ENCODE assay signal across 19 mouse cellular contexts in the genomic region with DNA sequence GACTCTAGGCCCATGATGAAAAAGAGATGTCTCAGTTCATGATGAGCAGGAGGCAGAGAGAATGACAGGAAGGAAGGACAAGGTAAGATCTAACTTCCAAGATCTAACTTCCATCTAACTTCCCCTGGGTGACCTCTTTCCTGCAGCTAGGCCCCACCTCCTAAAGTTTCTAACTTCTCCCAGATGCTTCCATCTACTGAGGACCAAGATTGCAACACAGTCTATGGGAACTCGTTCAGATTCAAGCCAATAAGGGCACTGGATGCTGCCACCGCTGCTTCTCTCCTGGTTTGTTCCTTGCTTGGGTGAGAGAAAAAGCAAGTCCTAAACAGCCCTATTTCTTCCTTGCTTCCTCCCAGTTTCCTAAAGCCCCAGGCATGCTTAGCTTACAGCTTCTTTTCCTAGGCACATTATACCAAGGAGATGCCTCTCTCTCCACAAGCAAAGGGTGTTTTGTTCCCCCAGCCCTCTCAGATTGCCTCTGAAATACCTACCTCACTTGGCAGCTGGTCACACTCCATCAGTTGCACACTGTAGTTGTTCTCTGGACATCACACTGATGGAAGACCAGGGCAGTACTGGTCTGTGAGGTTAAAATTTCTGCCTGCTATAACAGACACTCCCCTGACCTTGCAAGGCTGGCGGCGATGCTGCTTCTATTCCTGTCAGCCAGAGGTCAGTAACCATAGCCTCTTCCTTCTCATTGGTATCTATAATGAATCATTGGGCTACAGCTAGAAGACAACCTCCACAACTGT. TPM values are rescaled to one million over a fixed set of nuclear protein-coding genes. Genes with fewer than 3 reads are reported as not detected.
A peak's percentile ranks its signal among the peaks of the same experiment; 100 is the strongest.
DNase-seq lines count a peak whose midpoint lies in the region; ATAC-seq lines count a peak whose summit lies in the region.
"Had no signal": no experiment of that assay in that cellular context is flagged by ENCODE, and none has a peak within 500 bp of the region (broad histone marks: within the 10 kb centered on the region; RNA-seq: fewer than 3 reads in every experiment).

No protein-coding gene starts in this region.

- H3K4me1 ChIP-seq in kidney, embryonic 15.5 days = no peaks in the 10 kb centered on the region
- H3K4me1 ChIP-seq in liver, embryonic 13.5 days (replicated peaks) = peaks cover 91% of the 10 kb centered on the region
- peaks cover 37% of the 10 kb centered on the region for H3K4me1 ChIP-seq in liver, embryonic 11.5 days (replicated peaks; ENCODE audit: control insufficient read depth, insufficient read depth, low read length)
- H3K4me1 ChIP-seq in liver, embryonic 16.5 days (ENCODE audit: control insufficient read depth, low read depth, low read length) = peaks cover 81% of the 10 kb centered on the region
- H3K4me1 ChIP-seq: forebrain, embryonic 12.5 days; hindbrain, embryonic 12.5 days had no signal

- no peaks in the 10 kb centered on the region for H3K9me3 ChIP-seq in kidney, embryonic 15.5 days (replicated peaks)
- no peaks in the 10 kb centered on the region for H3K9me3 ChIP-seq in liver, embryonic 13.5 days (replicated peaks)
- H3K9me3 ChIP-seq in liver, embryonic 11.5 days (ENCODE audit: control insufficient read depth, low read length) = no peaks in the 10 kb centered on the region
- no peaks in the 10 kb centered on the region for H3K9me3 ChIP-seq in liver, embryonic 16.5 days (replicated peaks; ENCODE audit: control insufficient read depth, low read length)
- H3K9me3 ChIP-seq: embryonic facial prominence, embryonic 13.5 days; forebrain, embryonic 12.5 days; heart, embryonic 13.5 days; hindbrain, embryonic 12.5 days had no signal

- no peak overlapping the region for H3K9ac ChIP-seq in kidney, embryonic 15.5 days
- H3K9ac ChIP-seq in liver, embryonic 13.5 days = peak overlapping the region; percentile 30; the same call in 1 of the 2 replicates
- no peak overlapping the region for H3K9ac ChIP-seq in liver, embryonic 11.5 days (ENCODE audit: low read depth, low read length)
- H3K9ac ChIP-seq in liver, embryonic 16.5 days (ENCODE audit: low read depth, low read length) = peak overlapping the region; percentile 17; the same call in 1 of the 2 replicates
- H3K9ac ChIP-seq: embryonic facial prominence, embryonic 13.5 days; forebrain, embryonic 12.5 days; heart, embryonic 13.5 days; hindbrain, embryonic 12.5 days had no signal

- H3K4me3 ChIP-seq in kidney, embryonic 15.5 days (replicated peaks) = no peak overlapping the region
- no peak overlapping the region for H3K4me3 ChIP-seq in liver, embryonic 13.5 days (replicated peaks)
- no peak overlapping the region for H3K4me3 ChIP-seq in liver, embryonic 11.5 days (ENCODE audit: low read depth, low read length)
- no peak overlapping the region for H3K4me3 ChIP-seq in liver, embryonic 16.5 days (ENCODE audit: low read depth, low read length)
- H3K4me3 ChIP-seq: embryonic facial prominence, embryonic 13.5 days; forebrain, embryonic 12.5 days; heart, embryonic 13.5 days; hindbrain, embryonic 12.5 days had no signal

- peak; percentile 53; the same call in 1 of the 2 replicates for ATAC-seq in kidney, embryonic 15.5 days (replicated peaks; ENCODE audit: low FRiP score)
- no peak for ATAC-seq in liver, embryonic 13.5 days (ENCODE audit: low read depth)
- ATAC-seq in liver, embryonic 11.5 days (replicated peaks; ENCODE audit: low FRiP score) = no peak
- no peak for ATAC-seq in liver, embryonic 16.5 days (ENCODE audit: low read depth)
- ATAC-seq: forebrain, embryonic 16.5 days had no signal

- no peaks in the 10 kb centered on the region for H3K27me3 ChIP-seq in kidney, embryonic 15.5 days
- no peaks in the 10 kb centered on the region for H3K27me3 ChIP-seq in liver, embryonic 13.5 days
- no peaks in the 10 kb centered on the region for H3K27me3 ChIP-seq in liver, embryonic 11.5 days (replicated peaks; ENCODE audit: control insufficient read depth, insufficient read depth, low read length)
- H3K27me3 ChIP-seq in liver, embryonic 16.5 days (ENCODE audit: control insufficient read depth, insufficient read depth, low read depth, low read length) = no peaks in the 10 kb centered on the region
- H3K27me3 ChIP-seq: embryonic facial prominence, embryonic 13.5 days; forebrain, embryonic 12.5 days; hindbrain, embryonic 12.5 days had no signal

- H3K36me3 ChIP-seq in kidney, embryonic 15.5 days = no peaks in the 10 kb centered on the region
- no peaks in the 10 kb centered on the region for H3K36me3 ChIP-seq in liver, embryonic 13.5 days
- H3K36me3 ChIP-seq in liver, embryonic 11.5 days (ENCODE audit: control insufficient read depth, insufficient read depth, low read length) = no peaks in the 10 kb centered on the region
- H3K36me3 ChIP-seq in liver, embryonic 16.5 days (ENCODE audit: control insufficient read depth, insufficient read depth) = no peaks in the 10 kb centered on the region
- H3K36me3 ChIP-seq: embryonic facial prominence, embryonic 13.5 days; forebrain, embryonic 12.5 days; heart, embryonic 13.5 days; hindbrain, embryonic 12.5 days had no signal

- 48% methylated on average over 4 of the region's 4 CpGs for WGBS in kidney, embryonic 15.5 days
- 74% methylated on average over 4 of the region's 4 CpGs for WGBS in liver, embryonic 13.5 days (ENCODE audit: insufficient replicate concordance)
- 69% methylated on average over 4 of the region's 4 CpGs for WGBS in liver, embryonic 11.5 days
- WGBS in liver, embryonic 16.5 days (ENCODE audit: insufficient replicate concordance) = 64% methylated on average over 4 of the region's 4 CpGs

- no peak for DNase-seq in kidney, postnatal 36 days
- no peak for DNase-seq in liver, embryonic 13.5 days
- no peak for DNase-seq in liver, embryonic 11.5 days (ENCODE audit: low spot score)
- peak; percentile 43 for DNase-seq in adipocyte (ENCODE audit: low spot score)
- DNase-seq in cerebellum, postnatal 25 days = no peak
- DNase-seq in layer of hippocampus, postnatal 14 days (ENCODE audit: low spot score in 2 of 2) = no peak
- DNase-seq: adrenal gland, postnatal 14 days; cerebellum, adult 11-12 months; cerebellum, adult 9-10 months; cerebellum, postnatal 36 days; gastrocnemius, postnatal 14 days; heart, postnatal 4 days had no signal

- no peak overlapping the region for H3K27ac ChIP-seq in kidney, embryonic 15.5 days
- peak overlapping the region; percentile 91 for H3K27ac ChIP-seq in liver, embryonic 13.5 days
- no peak overlapping the region for H3K27ac ChIP-seq in liver, embryonic 11.5 days (ENCODE audit: low read depth, low read length)
- H3K27ac ChIP-seq in liver, embryonic 16.5 days (ENCODE audit: low read length) = peak overlapping the region; percentile 83
- H3K27ac ChIP-seq: embryonic facial prominence, embryonic 13.5 days; forebrain, embryonic 12.5 days; heart, embryonic 13.5 days; hindbrain, embryonic 12.5 days had no signal

- H3K4me2 ChIP-seq in kidney, embryonic 15.5 days = no peak overlapping the region
- peak overlapping the region; percentile 36; the same call in 1 of the 2 replicates for H3K4me2 ChIP-seq in liver, embryonic 13.5 days
- no peak overlapping the region for H3K4me2 ChIP-seq in liver, embryonic 11.5 days
- H3K4me2 ChIP-seq in liver, embryonic 16.5 days (ENCODE audit: low read depth, low read length) = peak overlapping the region; percentile 31; the same call in 1 of the 2 replicates
- H3K4me2 ChIP-seq: embryonic facial prominence, embryonic 13.5 days; forebrain, embryonic 12.5 days; heart, embryonic 13.5 days; hindbrain, embryonic 12.5 days had no signal

RNA-seq across cellular contexts. Expression of a gene that starts 12.3 kb away (rescaled TPM):
- polyA plus RNA-seq in kidney, embryonic 15.5 days (2015; fragmentation: Nextera tagmentation; extraction: Ambion mirVana) = 13.7 and 14.7 TPM in 2 replicates
- polyA plus RNA-seq in liver, embryonic 13.5 days (2015; fragmentation: Nextera tagmentation; extraction: Ambion mirVana) = 20.1 and 20.2 TPM in 2 replicates
- polyA plus RNA-seq in liver, embryonic 11.5 days (2014; fragmentation: Nextera tagmentation; extraction: Ambion mirVana) = 12.6 and 17.2 TPM in 2 replicates
- 15.7 and 16.1 TPM in 2 replicates for polyA plus RNA-seq in liver, embryonic 16.5 days (2015; fragmentation: Nextera tagmentation; extraction: Ambion mirVana)
- total RNA-seq in layer of hippocampus, postnatal 14 days (2021) = 1 to 10 TPM; 3.1 to 3.3 TPM

RNA-seq across cellular contexts. Expression of a gene that starts 13.0 kb away (rescaled TPM):
- polyA plus RNA-seq in kidney, embryonic 15.5 days (2015; fragmentation: Nextera tagmentation; extraction: Ambion mirVana) = 18.0 and 21.6 TPM in 2 replicates
- polyA plus RNA-seq in liver, embryonic 13.5 days (2015; fragmentation: Nextera tagmentation; extraction: Ambion mirVana) = 2.1 and 2.2 TPM in 2 replicates
- polyA plus RNA-seq in liver, embryonic 11.5 days (2014; fragmentation: Nextera tagmentation; extraction: Ambion mirVana) = 5.0 and 6.2 TPM in 2 replicates
- polyA plus RNA-seq in liver, embryonic 16.5 days (2015; fragmentation: Nextera tagmentation; extraction: Ambion mirVana) = 1.9 and 2.1 TPM in 2 replicates
- total RNA-seq in layer of hippocampus, postnatal 14 days (2021) = 1 to 10 TPM; 2.3 to 3.8 TPM

RNA-seq across cellular contexts. Expression of a gene that starts 33.3 kb away (rescaled TPM):
- polyA plus RNA-seq in kidney, embryonic 15.5 days (2015; fragmentation: Nextera tagmentation; extraction: Ambion mirVana) = 196 and 221 TPM in 2 replicates
- 186 and 197 TPM in 2 replicates for polyA plus RNA-seq in liver, embryonic 13.5 days (2015; fragmentation: Nextera tagmentation; extraction: Ambion mirVana)
- 220 and 230 TPM in 2 replicates for polyA plus RNA-seq in liver, embryonic 11.5 days (2014; fragmentation: Nextera tagmentation; extraction: Ambion mirVana)
- 180 and 190 TPM in 2 replicates for polyA plus RNA-seq in liver, embryonic 16.5 days (2015; fragmentation: Nextera tagmentation; extraction: Ambion mirVana)
- total RNA-seq in layer of hippocampus, postnatal 14 days (2021) = 100 to 1,000 TPM; 108 to 116 TPM

RNA-seq across cellular contexts. Expression of a gene that starts 34.1 kb away (rescaled TPM):
- polyA plus RNA-seq in kidney, embryonic 15.5 days (2015; fragmentation: Nextera tagmentation; extraction: Ambion mirVana) = 83.9 and 87.5 TPM in 2 replicates
- 131 and 132 TPM in 2 replicates for polyA plus RNA-seq in liver, embryonic 13.5 days (2015; fragmentation: Nextera tagmentation; extraction: Ambion mirVana)
- polyA plus RNA-seq in liver, embryonic 11.5 days (2014; fragmentation: Nextera tagmentation; extraction: Ambion mirVana) = 102 and 103 TPM in 2 replicates
- 72.0 and 72.4 TPM in 2 replicates for polyA plus RNA-seq in liver, embryonic 16.5 days (2015; fragmentation: Nextera tagmentation; extraction: Ambion mirVana)
- total RNA-seq in layer of hippocampus, postnatal 14 days (2021) = 10 to 100 TPM; 55.7 to 60.1 TPM

RNA-seq across cellular contexts. Expression of a gene that starts 36.6 kb away (rescaled TPM):
- 3.1 and 4.0 TPM in 2 replicates for polyA plus RNA-seq in kidney, embryonic 15.5 days (2015; fragmentation: Nextera tagmentation; extraction: Ambion mirVana)
- 5.3 and 5.6 TPM in 2 replicates for polyA plus RNA-seq in liver, embryonic 13.5 days (2015; fragmentation: Nextera tagmentation; extraction: Ambion mirVana)
- polyA plus RNA-seq in liver, embryonic 11.5 days (2014; fragmentation: Nextera tagmentation; extraction: Ambion mirVana) = 6.1 and 6.2 TPM in 2 replicates
- 9.0 and 9.3 TPM in 2 replicates for polyA plus RNA-seq in liver, embryonic 16.5 days (2015; fragmentation: Nextera tagmentation; extraction: Ambion mirVana)
- total RNA-seq in layer of hippocampus, postnatal 14 days (2021) = under 1 TPM; 0.48 to 0.74 TPM

Comparison
In these comparisons a context has a peak if more than half of its experiments do, and no peak if none do; other contexts are left out.
1. H3K27ac ChIP-seq: peak in liver, embryonic 13.5 days (single experiment) and liver, embryonic 16.5 days (single experiment); none in kidney, embryonic 15.5 days (single experiment) and liver, embryonic 11.5 days (single experiment).
2. H3K4me2 ChIP-seq: peak in liver, embryonic 13.5 days (single experiment) and liver, embryonic 16.5 days (single experiment); none in kidney, embryonic 15.5 days (single experiment) and liver, embryonic 11.5 days (single experiment).
3. H3K9ac ChIP-seq: peak in liver, embryonic 13.5 days (single experiment) and liver, embryonic 16.5 days (single experiment); none in kidney, embryonic 15.5 days (single experiment) and liver, embryonic 11.5 days (single experiment).